Mouse (Mus musculus): ENCODE results near the gene Sf3b2. TPM values are rescaled to one million over a fixed set of nuclear protein-coding genes. Genes with fewer than 3 reads are reported as not detected.

The Sf3b2 gene
- polyA plus RNA-seq (2014; fragmentation: Nextera tagmentation; extraction: Ambion mirVana) = 247 and 281 TPM in 2 replicates

DNA sequence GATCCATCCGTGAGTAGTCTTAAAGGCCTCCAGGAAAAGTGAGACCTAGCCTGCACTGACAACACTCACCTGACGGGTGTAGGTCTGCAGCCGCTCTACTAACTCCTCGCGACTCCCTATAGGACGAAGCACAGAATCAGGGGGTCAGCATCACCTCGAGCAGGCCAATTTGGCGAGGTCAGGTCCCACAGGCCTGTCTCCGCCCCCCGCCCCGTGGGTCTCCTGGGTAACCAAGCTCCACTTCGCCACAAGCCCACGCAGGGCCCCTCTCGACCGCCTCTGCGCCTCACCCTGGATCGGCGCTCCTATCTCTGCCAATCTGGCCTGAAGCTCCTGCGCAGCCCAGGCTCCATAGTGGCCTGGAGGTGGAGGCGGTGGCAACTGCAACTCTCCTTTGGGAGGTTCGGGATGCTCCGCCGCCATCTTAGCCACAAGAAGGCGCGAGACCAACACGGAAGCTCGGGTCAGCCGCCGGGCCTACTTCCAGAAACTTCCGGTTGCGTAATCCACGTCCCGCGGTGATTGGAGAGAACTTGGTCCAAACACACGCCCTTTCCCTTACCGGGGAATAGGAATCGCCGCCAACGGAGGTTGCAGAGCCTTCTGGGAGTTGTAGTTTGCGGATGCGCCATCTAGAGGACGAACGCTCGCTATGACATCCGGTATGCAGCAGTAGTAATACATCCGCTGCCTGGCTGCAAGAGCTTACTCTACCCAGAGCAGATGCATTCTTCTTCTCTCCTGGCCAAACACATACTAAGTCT is at the start of gene Sf3b2:
TSS of gene Sf3b2 (minus strand) at position 484 of the 764 bp plus-strand sequence.
- H3K27me3 ChIP-seq (replicated peaks; ENCODE audit: control insufficient read depth, insufficient read depth, low read length) = no peaks in the 10 kb centered on the region
- peak within 1 kb of the TSS; percentile 90 for H3K27ac ChIP-seq (replicated peaks; ENCODE audit: low read depth, low read length)
- peaks cover 13% of the 10 kb centered on the region for H3K4me1 ChIP-seq (ENCODE audit: control insufficient read depth, insufficient read depth, low read length)
- H3K4me2 ChIP-seq (ENCODE audit: low read depth, low read length) = peak within 1 kb of the TSS; percentile 91
- peak within 1 kb of the TSS; percentile 88 for H3K4me3 ChIP-seq (ENCODE audit: low read depth, low read length)
- WGBS = under 1% methylated on average over 42 of the region's 46 CpGs
- ATAC-seq (ENCODE audit: low read depth) (peak; percentile 96), DNase-seq (ENCODE audit: low spot score) (peak; percentile 100)
- peak within 1 kb of the TSS; percentile 77 for H3K9ac ChIP-seq (ENCODE audit: low read depth, low read length)
- H3K36me3 ChIP-seq (ENCODE audit: control insufficient read depth, insufficient read depth, low read length) = peaks cover 37% of the 10 kb centered on the region
- H3K9me3 ChIP-seq (ENCODE audit: control insufficient read depth, low read length) = no peaks in the 10 kb centered on the region

DNA sequence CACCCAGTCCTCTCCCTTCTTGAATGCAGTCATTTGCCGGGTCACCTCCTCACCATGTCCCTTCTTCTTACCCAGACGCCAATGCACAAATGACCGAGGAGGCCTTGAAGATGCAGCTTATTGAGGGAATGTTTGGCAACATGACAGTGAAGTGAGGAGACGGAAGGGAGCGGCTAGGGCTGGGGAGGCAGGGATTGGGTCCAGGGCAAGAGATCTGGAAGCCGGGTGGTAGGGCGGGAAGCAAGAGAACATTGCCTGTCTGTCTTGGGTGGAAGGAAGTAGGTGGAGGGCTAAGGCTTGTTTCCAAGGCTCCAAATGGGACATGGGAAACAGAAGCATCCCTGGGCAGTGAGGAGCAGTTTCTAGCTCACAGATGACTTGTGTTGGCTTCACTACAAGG is 46.1 kb upstream of the Sf3b2 start:
- no peak for ATAC-seq (ENCODE audit: low read depth)
- WGBS = 89% methylated on average over 7 of the region's 7 CpGs
- Histone ChIP-seq H3K27ac (replicated peaks; ENCODE audit: low read depth, low read length) (no peak overlapping the region), H3K9me3 (ENCODE audit: control insufficient read depth, low read length) (no peaks in the 10 kb centered on the region), H3K36me3 (ENCODE audit: control insufficient read depth, insufficient read depth, low read length) (no peaks in the 10 kb centered on the region), H3K27me3 (replicated peaks; ENCODE audit: control insufficient read depth, insufficient read depth, low read length) (no peaks in the 10 kb centered on the region), H3K4me2 (ENCODE audit: low read depth, low read length) (no peak overlapping the region), H3K9ac (ENCODE audit: low read depth, low read length) (no peak overlapping the region), H3K4me3 (ENCODE audit: low read depth, low read length) (no peak overlapping the region), H3K4me1 (ENCODE audit: control insufficient read depth, insufficient read depth, low read length) (no peaks in the 10 kb centered on the region)
- DNase-seq (ENCODE audit: low spot score) = no peak

DNA sequence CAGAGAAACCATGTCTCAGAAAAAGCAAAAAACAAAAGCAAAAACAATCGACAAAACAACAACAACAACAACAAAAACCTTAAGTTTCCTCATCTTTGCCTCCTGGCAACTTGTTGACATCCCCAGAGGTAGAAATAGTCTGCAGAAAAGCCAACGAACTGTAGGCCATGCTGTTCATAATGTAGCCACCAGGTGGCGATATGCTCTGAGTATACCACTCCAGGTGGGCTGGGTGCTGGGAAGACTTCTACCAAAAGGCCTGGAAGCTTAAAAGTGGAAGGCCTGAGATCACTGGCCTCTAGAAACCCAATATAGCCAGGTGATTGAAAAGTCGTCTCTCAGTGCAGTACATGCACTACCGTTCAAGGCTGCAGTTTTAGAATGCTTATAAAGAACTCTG is 42.7 kb upstream of the Sf3b2 start:
- ATAC-seq (ENCODE audit: low read depth) = no peak
- Histone ChIP-seq H3K4me3 (ENCODE audit: low read depth, low read length) (no peak overlapping the region), H3K9ac (ENCODE audit: low read depth, low read length) (no peak overlapping the region), H3K27me3 (replicated peaks; ENCODE audit: control insufficient read depth, insufficient read depth, low read length) (no peaks in the 10 kb centered on the region), H3K36me3 (ENCODE audit: control insufficient read depth, insufficient read depth, low read length) (no peaks in the 10 kb centered on the region), H3K4me1 (ENCODE audit: control insufficient read depth, insufficient read depth, low read length) (no peaks in the 10 kb centered on the region), H3K27ac (replicated peaks; ENCODE audit: low read depth, low read length) (no peak overlapping the region), H3K4me2 (ENCODE audit: low read depth, low read length) (no peak overlapping the region), H3K9me3 (ENCODE audit: control insufficient read depth, low read length) (no peaks in the 10 kb centered on the region)
- peak; percentile 71 for DNase-seq (ENCODE audit: low spot score)
- WGBS = 15% methylated on average over 5 of the region's 5 CpGs

- WGBS = 85% methylated on average over 6 of the region's 6 CpGs
- DNase-seq (ENCODE audit: low spot score) (no peak), ATAC-seq (ENCODE audit: low read depth) (no peak)
Observed at GRCm38 (mm10) chr19:5335441-5335840, 40.2 kb upstream of the Sf3b2 start, which contains the start of gene Catsper1. TSS of gene Catsper1 (plus strand) at chr19:5335741.

DNA sequence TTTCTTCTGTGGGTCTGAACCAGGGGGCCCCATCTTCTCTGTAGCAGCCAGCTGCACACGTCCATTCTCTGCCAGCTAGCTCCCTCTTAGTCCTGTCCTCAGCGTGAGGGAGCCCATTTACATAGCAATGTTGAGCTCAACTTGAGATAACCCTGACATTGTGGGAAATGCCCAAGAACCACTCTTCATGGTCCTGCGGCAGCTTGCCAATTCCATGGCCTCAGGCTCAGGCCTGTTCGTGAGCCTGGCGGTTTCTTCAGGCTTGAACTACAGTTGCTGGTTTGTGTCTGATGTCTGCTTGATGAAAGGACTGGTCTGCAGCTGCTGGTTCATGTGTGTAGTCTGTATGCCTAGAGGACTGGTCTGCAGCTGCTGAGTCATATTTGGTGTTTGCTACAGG is 39.5 kb upstream of the Sf3b2 start:
- 70% methylated on average over 5 of the region's 5 CpGs for WGBS
- H3K9me3 ChIP-seq (ENCODE audit: control insufficient read depth, low read length) = no peaks in the 10 kb centered on the region
- no peaks in the 10 kb centered on the region for H3K36me3 ChIP-seq (ENCODE audit: control insufficient read depth, insufficient read depth, low read length)
- H3K27ac ChIP-seq (replicated peaks; ENCODE audit: low read depth, low read length) = no peak overlapping the region
- no peak for ATAC-seq (ENCODE audit: low read depth)
- H3K4me3 ChIP-seq (ENCODE audit: low read depth, low read length) = no peak overlapping the region
- no peaks in the 10 kb centered on the region for H3K27me3 ChIP-seq (replicated peaks; ENCODE audit: control insufficient read depth, insufficient read depth, low read length)
- peak; percentile 9 for DNase-seq (ENCODE audit: low spot score)
- no peaks in the 10 kb centered on the region for H3K4me1 ChIP-seq (ENCODE audit: control insufficient read depth, insufficient read depth, low read length)
- no peak overlapping the region for H3K4me2 ChIP-seq (ENCODE audit: low read depth, low read length)
- H3K9ac ChIP-seq (ENCODE audit: low read depth, low read length) = no peak overlapping the region

More at GRCm38 (mm10) chr19:5335441-5335840, 40.2 kb upstream of the Sf3b2 start, which contains the start of gene Catsper1:
- no peak within 1 kb of the TSS for H3K27ac ChIP-seq (replicated peaks; ENCODE audit: low read depth, low read length)
- H3K4me1 ChIP-seq (ENCODE audit: control insufficient read depth, insufficient read depth, low read length) = no peaks in the 10 kb centered on the region
- no peaks in the 10 kb centered on the region for H3K9me3 ChIP-seq (ENCODE audit: control insufficient read depth, low read length)
- H3K27me3 ChIP-seq (replicated peaks; ENCODE audit: control insufficient read depth, insufficient read depth, low read length) = no peaks in the 10 kb centered on the region
- no peak within 1 kb of the TSS for H3K4me3 ChIP-seq (ENCODE audit: low read depth, low read length)
- no peak within 1 kb of the TSS for H3K9ac ChIP-seq (ENCODE audit: low read depth, low read length)
- H3K4me2 ChIP-seq (ENCODE audit: low read depth, low read length) = no peak within 1 kb of the TSS
- no peaks in the 10 kb centered on the region for H3K36me3 ChIP-seq (ENCODE audit: control insufficient read depth, insufficient read depth, low read length)

DNA sequence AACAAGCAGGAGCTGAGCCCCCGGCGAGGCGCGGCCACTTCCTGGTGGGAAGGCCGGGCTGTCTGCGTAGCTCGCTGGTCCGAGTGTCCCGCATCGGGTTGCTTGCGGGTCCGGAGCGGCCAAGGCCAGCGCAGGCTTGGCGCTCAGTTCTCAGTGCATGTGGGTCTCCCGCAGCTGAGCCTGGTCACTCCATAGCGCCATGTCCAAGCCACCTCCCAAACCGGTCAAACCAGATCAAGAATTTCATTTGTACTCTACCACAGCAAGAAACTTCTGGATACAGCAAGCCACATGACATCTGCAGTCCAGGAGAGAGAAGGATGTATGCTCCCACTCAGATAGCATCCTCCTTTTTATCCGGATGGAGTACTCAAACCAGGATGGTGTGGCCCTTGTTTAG is 32.7 kb upstream of the Sf3b2 start:
- Histone ChIP-seq H3K9me3 (ENCODE audit: control insufficient read depth, low read length) (no peaks in the 10 kb centered on the region), H3K4me3 (ENCODE audit: low read depth, low read length) (no peak overlapping the region), H3K27me3 (replicated peaks; ENCODE audit: control insufficient read depth, insufficient read depth, low read length) (no peaks in the 10 kb centered on the region), H3K4me2 (ENCODE audit: low read depth, low read length) (no peak overlapping the region), H3K9ac (ENCODE audit: low read depth, low read length) (no peak overlapping the region), H3K36me3 (ENCODE audit: control insufficient read depth, insufficient read depth, low read length) (no peaks in the 10 kb centered on the region), H3K4me1 (ENCODE audit: control insufficient read depth, insufficient read depth, low read length) (no peaks in the 10 kb centered on the region), H3K27ac (replicated peaks; ENCODE audit: low read depth, low read length) (no peak overlapping the region)
- DNase-seq (ENCODE audit: low spot score) = peak; percentile 6
- ATAC-seq (ENCODE audit: low read depth) = no peak
- WGBS = 67% methylated on average over 19 of the region's 19 CpGs

DNA sequence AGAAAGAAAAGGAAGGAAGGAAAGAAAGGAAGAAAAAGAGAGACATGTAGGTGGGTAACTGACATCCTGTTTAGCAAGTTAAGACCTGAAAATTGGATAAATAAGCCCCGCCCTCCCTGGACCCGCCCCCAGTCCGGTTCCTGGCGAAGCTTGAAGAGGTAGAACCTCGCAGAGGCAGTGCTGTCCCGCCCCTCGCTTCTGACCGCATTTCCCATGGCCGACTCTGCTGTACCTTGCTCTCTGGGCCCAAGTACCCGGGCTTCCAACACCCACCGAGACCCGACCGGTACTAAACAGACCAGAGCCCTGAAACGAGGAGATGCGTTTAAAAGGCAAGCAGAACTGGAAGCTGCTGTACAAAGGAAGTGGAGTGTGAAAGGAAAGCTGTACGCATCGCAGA is 28.5 kb upstream of the Sf3b2 start:
- WGBS = 59% methylated on average over 17 of the region's 17 CpGs
- DNase-seq (ENCODE audit: low spot score) (no peak), ATAC-seq (ENCODE audit: low read depth) (no peak)
- no peak overlapping the region for H3K4me2 ChIP-seq (ENCODE audit: low read depth, low read length)
- no peaks in the 10 kb centered on the region for H3K4me1 ChIP-seq (ENCODE audit: control insufficient read depth, insufficient read depth, low read length)
- H3K9me3 ChIP-seq (ENCODE audit: control insufficient read depth, low read length) = no peaks in the 10 kb centered on the region
- H3K4me3 ChIP-seq (ENCODE audit: low read depth, low read length) = no peak overlapping the region
- no peak overlapping the region for H3K9ac ChIP-seq (ENCODE audit: low read depth, low read length)
- H3K27ac ChIP-seq (replicated peaks; ENCODE audit: low read depth, low read length) = no peak overlapping the region
- H3K27me3 ChIP-seq (replicated peaks; ENCODE audit: control insufficient read depth, insufficient read depth, low read length) = no peaks in the 10 kb centered on the region
- no peaks in the 10 kb centered on the region for H3K36me3 ChIP-seq (ENCODE audit: control insufficient read depth, insufficient read depth, low read length)

GRCm38 (mm10) chr19:5313189-5313588 is 17.9 kb upstream of the Sf3b2 start:
- no peak for DNase-seq (ENCODE audit: low spot score)
- no peaks in the 10 kb centered on the region for H3K9me3 ChIP-seq (ENCODE audit: control insufficient read depth, low read length)
- H3K9ac ChIP-seq (ENCODE audit: low read depth, low read length) = no peak overlapping the region
- no peaks in the 10 kb centered on the region for H3K36me3 ChIP-seq (ENCODE audit: control insufficient read depth, insufficient read depth, low read length)
- no peaks in the 10 kb centered on the region for H3K4me1 ChIP-seq (ENCODE audit: control insufficient read depth, insufficient read depth, low read length)
- 82% methylated on average over 8 of the region's 8 CpGs for WGBS
- H3K4me3 ChIP-seq (ENCODE audit: low read depth, low read length) = no peak overlapping the region
- no peak for ATAC-seq (ENCODE audit: low read depth)
- H3K27me3 ChIP-seq (replicated peaks; ENCODE audit: control insufficient read depth, insufficient read depth, low read length) = no peaks in the 10 kb centered on the region
- H3K27ac ChIP-seq (replicated peaks; ENCODE audit: low read depth, low read length) = no peak overlapping the region
- H3K4me2 ChIP-seq (ENCODE audit: low read depth, low read length) = no peak overlapping the region

DNA sequence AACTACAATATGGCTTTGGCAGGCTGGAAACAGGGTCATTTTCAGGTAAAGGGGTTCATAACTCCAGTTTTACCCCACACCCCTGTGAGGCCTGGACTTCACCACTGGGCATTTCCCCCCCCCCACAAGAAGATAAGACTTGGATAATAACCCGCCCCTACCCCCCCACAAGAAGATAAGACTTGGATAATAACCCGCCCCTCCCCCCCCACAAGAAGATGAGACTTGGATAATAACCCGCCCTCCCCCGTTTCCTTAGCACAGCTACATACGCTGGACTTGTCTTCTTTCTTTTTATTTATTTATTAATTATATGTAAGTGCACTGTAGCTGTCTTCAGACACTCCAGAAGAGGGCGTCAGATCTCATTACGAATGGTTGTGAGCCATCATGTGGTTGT is 13.8 kb upstream of the Sf3b2 start:
- 83% methylated on average over 7 of the region's 7 CpGs for WGBS
- DNase-seq (ENCODE audit: low spot score) (peak; percentile 17), ATAC-seq (ENCODE audit: low read depth) (no peak)
- Histone ChIP-seq H3K4me1 (ENCODE audit: control insufficient read depth, insufficient read depth, low read length) (no peaks in the 10 kb centered on the region), H3K36me3 (ENCODE audit: control insufficient read depth, insufficient read depth, low read length) (no peaks in the 10 kb centered on the region), H3K9me3 (ENCODE audit: control insufficient read depth, low read length) (no peaks in the 10 kb centered on the region), H3K4me3 (ENCODE audit: low read depth, low read length) (no peak overlapping the region), H3K4me2 (ENCODE audit: low read depth, low read length) (no peak overlapping the region), H3K27me3 (replicated peaks; ENCODE audit: control insufficient read depth, insufficient read depth, low read length) (no peaks in the 10 kb centered on the region), H3K27ac (replicated peaks; ENCODE audit: low read depth, low read length) (no peak overlapping the region), H3K9ac (ENCODE audit: low read depth, low read length) (no peak overlapping the region)
